In genomic region chr5:30111771-30112170, GRCm38 (mm10) we compare ENCODE assay signal across 11 mouse cellular contexts. TPM values are rescaled to one million over a fixed set of nuclear protein-coding genes. Genes with fewer than 3 reads are reported as not detected.
DNase-seq lines count a peak whose midpoint lies in the region; ATAC-seq and TF ChIP-seq lines count a peak whose summit lies in the region.
"Had no signal": no experiment of that assay in that cellular context is flagged by ENCODE, and none has a peak within 500 bp of the region (broad histone marks: within the 10 kb centered on the region; RNA-seq: fewer than 3 reads in every experiment).

No protein-coding gene starts in this region.

- intact Hi-C loops in left cerebral cortex, postnatal 4 days (cut with DNase I), result no loop called here

- H3K4me3 ChIP-seq in forebrain, embryonic 12.5 days (replicated peaks), result no peak overlapping the region
- no peak overlapping the region for H3K4me3 ChIP-seq in forebrain, embryonic 15.5 days
- no peak overlapping the region for H3K4me3 ChIP-seq in lung, postnatal 0 days (ENCODE audit: low read depth, low read length)
- H3K4me3 ChIP-seq in lung, adult 2 months (replicated peaks; ENCODE audit: extremely low read depth, low read depth, low read length), result no peak overlapping the region
- no peak overlapping the region for H3K4me3 ChIP-seq in forebrain, postnatal 0 days (ENCODE audit: low read depth, low read length)
- H3K4me3 ChIP-seq in midbrain, embryonic 12.5 days, result no peak overlapping the region

- ATAC-seq in forebrain, embryonic 12.5 days (ENCODE audit: low FRiP score), result no peak
- no peak for ATAC-seq in forebrain, embryonic 15.5 days (replicated peaks)
- ATAC-seq in lung, postnatal 0 days, result no peak
- no peak for ATAC-seq in forebrain, postnatal 0 days
- no peak for ATAC-seq in midbrain, embryonic 12.5 days (ENCODE audit: low FRiP score, low read depth)
- no peak for ATAC-seq in CD4-positive, CD25-positive, alpha-beta regulatory T cell, adult 4 months

- H3K36me3 ChIP-seq in forebrain, embryonic 12.5 days (replicated peaks), result peaks cover 38% of the 10 kb centered on the region
- peaks cover 4% of the 10 kb centered on the region; the same call in 1 of the 2 replicates for H3K36me3 ChIP-seq in forebrain, embryonic 15.5 days
- H3K36me3 ChIP-seq in lung, postnatal 0 days (ENCODE audit: insufficient read depth, low read length), result no peaks in the 10 kb centered on the region
- no peaks in the 10 kb centered on the region; the same call in 1 of the 2 replicates for H3K36me3 ChIP-seq in forebrain, postnatal 0 days (ENCODE audit: insufficient read depth)
- peaks cover 29% of the 10 kb centered on the region for H3K36me3 ChIP-seq in midbrain, embryonic 12.5 days

- WGBS in forebrain, embryonic 12.5 days, result 68% methylated on average over 3 of the region's 3 CpGs
- 65% methylated on average over 3 of the region's 3 CpGs for WGBS in forebrain, embryonic 15.5 days
- WGBS in lung, postnatal 0 days, result 61% methylated on average over 3 of the region's 3 CpGs
- WGBS in lung, adult 2 months, result 66% methylated on average over 3 of the region's 3 CpGs
- WGBS in forebrain, postnatal 0 days, result 70% methylated on average over 3 of the region's 3 CpGs
- 63% methylated on average over 3 of the region's 3 CpGs for WGBS in midbrain, embryonic 12.5 days

- H3K27me3 ChIP-seq in forebrain, embryonic 12.5 days, result peaks cover 41% of the 10 kb centered on the region
- H3K27me3 ChIP-seq in forebrain, embryonic 15.5 days, result no peaks in the 10 kb centered on the region
- peaks cover 27% of the 10 kb centered on the region for H3K27me3 ChIP-seq in lung, postnatal 0 days (replicated peaks; ENCODE audit: insufficient read depth, low read length)
- no peaks in the 10 kb centered on the region for H3K27me3 ChIP-seq in forebrain, postnatal 0 days (ENCODE audit: insufficient read depth, low read length)
- peaks cover 51% of the 10 kb centered on the region for H3K27me3 ChIP-seq in midbrain, embryonic 12.5 days

- H3K9me3 ChIP-seq in forebrain, embryonic 12.5 days, result no peaks in the 10 kb centered on the region
- H3K9me3 ChIP-seq in forebrain, embryonic 15.5 days, result no peaks in the 10 kb centered on the region
- H3K9me3 ChIP-seq in lung, postnatal 0 days (ENCODE audit: low read length), result no peaks in the 10 kb centered on the region
- H3K9me3 ChIP-seq in forebrain, postnatal 0 days (ENCODE audit: low read length), result no peaks in the 10 kb centered on the region
- no peaks in the 10 kb centered on the region for H3K9me3 ChIP-seq in midbrain, embryonic 12.5 days
- H3K9me3 ChIP-seq: limb, embryonic 13.5 days had no signal

- DNase-seq in lung, postnatal 0 days (ENCODE audit: low spot score), result no peak
- DNase-seq in lung, adult 2 months, result no peak
- no peak for DNase-seq in forebrain, postnatal 0 days
- DNase-seq in left cerebral cortex, postnatal 4 days, result no peak

- peak overlapping the region; percentile 46 for H3K4me2 ChIP-seq in forebrain, embryonic 12.5 days
- no peak overlapping the region for H3K4me2 ChIP-seq in forebrain, embryonic 15.5 days (replicated peaks)
- H3K4me2 ChIP-seq in lung, postnatal 0 days (replicated peaks; ENCODE audit: low read depth, low read length), result no peak overlapping the region
- no peak overlapping the region for H3K4me2 ChIP-seq in forebrain, postnatal 0 days (ENCODE audit: low read depth)
- peak overlapping the region; percentile 49 for H3K4me2 ChIP-seq in midbrain, embryonic 12.5 days (replicated peaks)

- TF ChIP-seq POLR2A in lung, adult 2 months (IDR thresholded peaks at IDR 0.05; ENCODE audit: borderline replicate concordance, extremely low read depth, low read depth, low read length), result no peak

- H3K4me1 ChIP-seq in forebrain, embryonic 12.5 days, result peaks cover 67% of the 10 kb centered on the region
- peaks cover 56% of the 10 kb centered on the region for H3K4me1 ChIP-seq in forebrain, embryonic 15.5 days
- H3K4me1 ChIP-seq in lung, postnatal 0 days (ENCODE audit: insufficient read depth, low read depth, low read length), result peaks cover 3% of the 10 kb centered on the region; the same call in 1 of the 2 replicates
- peaks cover 2% of the 10 kb centered on the region; the same call in 1 of the 2 replicates for H3K4me1 ChIP-seq in lung, adult 2 months (ENCODE audit: control insufficient read depth, insufficient read depth, low read length)
- H3K4me1 ChIP-seq in forebrain, postnatal 0 days (ENCODE audit: insufficient read depth), result no peaks in the 10 kb centered on the region
- H3K4me1 ChIP-seq in midbrain, embryonic 12.5 days, result peaks cover 66% of the 10 kb centered on the region

- H3K9ac ChIP-seq in forebrain, embryonic 12.5 days, result peak overlapping the region; percentile 40; the same call in 1 of the 2 replicates
- H3K9ac ChIP-seq in forebrain, embryonic 15.5 days (replicated peaks), result no peak overlapping the region
- H3K9ac ChIP-seq in lung, postnatal 0 days (replicated peaks; ENCODE audit: low read depth), result no peak overlapping the region
- no peak overlapping the region for H3K9ac ChIP-seq in forebrain, postnatal 0 days
- H3K9ac ChIP-seq in midbrain, embryonic 12.5 days (replicated peaks), result 0 out of 2 replicates have a peak overlapping the region, but pooled peaks have one; percentile 41

- TF ChIP-seq CTCF in lung, postnatal 0 days (IDR thresholded peaks at IDR 0.05), result peak; percentile 7; the same call in 1 of the 2 replicates
- no peak for TF ChIP-seq CTCF in lung, adult 2 months (IDR thresholded peaks at IDR 0.05; ENCODE audit: insufficient read depth, low read length)
- TF ChIP-seq CTCF in forebrain, postnatal 0 days (IDR thresholded peaks at IDR 0.05; ENCODE audit: low read depth), result peak; percentile 9; the same call in 1 of the 2 replicates

- no peak for TF ChIP-seq EP300 in lung, postnatal 0 days (IDR thresholded peaks at IDR 0.05)

- no peak overlapping the region for H3K27ac ChIP-seq in forebrain, embryonic 12.5 days
- H3K27ac ChIP-seq in forebrain, embryonic 15.5 days (replicated peaks), result no peak overlapping the region
- no peak overlapping the region for H3K27ac ChIP-seq in lung, postnatal 0 days (ENCODE audit: low read length)
- no peak overlapping the region for H3K27ac ChIP-seq in forebrain, postnatal 0 days (ENCODE audit: low read depth, low read length)
- peak overlapping the region; percentile 85; the same call in 1 of the 2 replicates for H3K27ac ChIP-seq in midbrain, embryonic 12.5 days (replicated peaks)
- H3K27ac ChIP-seq: limb, embryonic 13.5 days had no signal

RNA-seq across cellular contexts. Expression of gene 3110082J24Rik, which starts 5.9 kb away (rescaled TPM):
- polyA plus RNA-seq in forebrain, embryonic 12.5 days (2016; fragmentation: Nextera tagmentation; extraction: Ambion mirVana), result 8.0 and 8.3 TPM in 2 replicates
- 2.9 and 3.1 TPM in 2 replicates for polyA plus RNA-seq in forebrain, embryonic 15.5 days (2015; fragmentation: Nextera tagmentation; extraction: Ambion mirVana)
- polyA plus RNA-seq in lung, postnatal 0 days (2015; fragmentation: Nextera tagmentation; extraction: Ambion mirVana), result not detected in 2 replicates
- not detected in 2 replicates for polyA plus RNA-seq in lung, adult 2 months (2012; rRNA removed)
- 1.0 and 2.0 TPM in 2 replicates for total RNA-seq in forebrain, postnatal 0 days (2014; rRNA removed)
- polyA plus RNA-seq in forebrain, postnatal 0 days (2015; fragmentation: Nextera tagmentation; extraction: Ambion mirVana), result 2.0 and 2.5 TPM in 2 replicates
- polyA plus RNA-seq in midbrain, embryonic 12.5 days (2016; fragmentation: Nextera tagmentation; extraction: Ambion mirVana), result 7.2 and 7.6 TPM in 2 replicates
- not detected for polyA plus RNA-seq in CD4-positive, CD25-positive, alpha-beta regulatory T cell, adult 4 months (2017; shearing (Covaris generic))
- total RNA-seq in left cerebral cortex, postnatal 4 days (2021), result 1 to 10 TPM; 1.6 to 2.6 TPM
- total RNA-seq: heart, postnatal 10 days had no signal
- polyA plus RNA-seq: limb, embryonic 13.5 days; testis, adult 2 months had no signal

RNA-seq across cellular contexts. Expression of gene Garem2, which starts 6.8 kb away (rescaled TPM):
- 22.5 and 24.7 TPM in 2 replicates for polyA plus RNA-seq in forebrain, embryonic 12.5 days (2016; fragmentation: Nextera tagmentation; extraction: Ambion mirVana)
- 12.7 and 12.8 TPM in 2 replicates for polyA plus RNA-seq in forebrain, embryonic 15.5 days (2015; fragmentation: Nextera tagmentation; extraction: Ambion mirVana)
- polyA plus RNA-seq in lung, postnatal 0 days (2015; fragmentation: Nextera tagmentation; extraction: Ambion mirVana), result 0.04 and 0.05 TPM in 2 replicates
- 0.09 and 0.15 TPM in 2 replicates for polyA plus RNA-seq in lung, adult 2 months (2012; rRNA removed)
- 10.4 and 10.5 TPM in 2 replicates for total RNA-seq in forebrain, postnatal 0 days (2014; rRNA removed)
- polyA plus RNA-seq in forebrain, postnatal 0 days (2015; fragmentation: Nextera tagmentation; extraction: Ambion mirVana), result 5.5 and 7.2 TPM in 2 replicates
- 24.9 and 26.9 TPM in 2 replicates for polyA plus RNA-seq in midbrain, embryonic 12.5 days (2016; fragmentation: Nextera tagmentation; extraction: Ambion mirVana)
- polyA plus RNA-seq in CD4-positive, CD25-positive, alpha-beta regulatory T cell, adult 4 months (2017; shearing (Covaris generic)), result not detected
- total RNA-seq in left cerebral cortex, postnatal 4 days (2021), result 10 to 100 TPM; 10.3 to 10.8 TPM

RNA-seq across cellular contexts. Expression of gene Tyms, which starts 38.4 kb away (rescaled TPM):
- polyA plus RNA-seq in forebrain, embryonic 12.5 days (2016; fragmentation: Nextera tagmentation; extraction: Ambion mirVana), result 237 and 241 TPM in 2 replicates
- 99.2 and 114 TPM in 2 replicates for polyA plus RNA-seq in forebrain, embryonic 15.5 days (2015; fragmentation: Nextera tagmentation; extraction: Ambion mirVana)
- polyA plus RNA-seq in lung, postnatal 0 days (2015; fragmentation: Nextera tagmentation; extraction: Ambion mirVana), result 37.3 and 38.9 TPM in 2 replicates
- polyA plus RNA-seq in lung, adult 2 months (2012; rRNA removed), result 9.7 and 12.2 TPM in 2 replicates
- total RNA-seq in forebrain, postnatal 0 days (2014; rRNA removed), result 12.3 and 14.3 TPM in 2 replicates
- 26.8 and 34.1 TPM in 2 replicates for polyA plus RNA-seq in forebrain, postnatal 0 days (2015; fragmentation: Nextera tagmentation; extraction: Ambion mirVana)
- polyA plus RNA-seq in midbrain, embryonic 12.5 days (2016; fragmentation: Nextera tagmentation; extraction: Ambion mirVana), result 182 and 188 TPM in 2 replicates
- polyA plus RNA-seq in CD4-positive, CD25-positive, alpha-beta regulatory T cell, adult 4 months (2017; shearing (Covaris generic)), result 10 to 100 TPM; 58.0 to 73.1 TPM
- 10 to 100 TPM; 14.9 to 15.9 TPM for total RNA-seq in left cerebral cortex, postnatal 4 days (2021)

RNA-seq across cellular contexts. Expression of gene Hadha, which starts 43.2 kb away (rescaled TPM):
- polyA plus RNA-seq in forebrain, embryonic 12.5 days (2016; fragmentation: Nextera tagmentation; extraction: Ambion mirVana), result 86.8 and 94.8 TPM in 2 replicates
- 73.9 and 79.7 TPM in 2 replicates for polyA plus RNA-seq in forebrain, embryonic 15.5 days (2015; fragmentation: Nextera tagmentation; extraction: Ambion mirVana)
- 107 and 110 TPM in 2 replicates for polyA plus RNA-seq in lung, postnatal 0 days (2015; fragmentation: Nextera tagmentation; extraction: Ambion mirVana)
- polyA plus RNA-seq in lung, adult 2 months (2012; rRNA removed), result 36.2 and 64.3 TPM in 2 replicates
- total RNA-seq in forebrain, postnatal 0 days (2014; rRNA removed), result 50.3 and 57.9 TPM in 2 replicates
- 45.9 and 56.1 TPM in 2 replicates for polyA plus RNA-seq in forebrain, postnatal 0 days (2015; fragmentation: Nextera tagmentation; extraction: Ambion mirVana)
- polyA plus RNA-seq in midbrain, embryonic 12.5 days (2016; fragmentation: Nextera tagmentation; extraction: Ambion mirVana), result 96.0 and 101 TPM in 2 replicates
- polyA plus RNA-seq in CD4-positive, CD25-positive, alpha-beta regulatory T cell, adult 4 months (2017; shearing (Covaris generic)), result 100 to 1,000 TPM in 1 of 2 experiments, 10 to 100 TPM in 1; 85.0 to 124 TPM
- 10 to 100 TPM; 58.6 to 61.6 TPM for total RNA-seq in left cerebral cortex, postnatal 4 days (2021)

RNA-seq across cellular contexts. Expression of gene Hadhb, which starts 43.3 kb away (rescaled TPM):
- 84.0 and 88.9 TPM in 2 replicates for polyA plus RNA-seq in forebrain, embryonic 12.5 days (2016; fragmentation: Nextera tagmentation; extraction: Ambion mirVana)
- polyA plus RNA-seq in forebrain, embryonic 15.5 days (2015; fragmentation: Nextera tagmentation; extraction: Ambion mirVana), result 65.2 and 73.6 TPM in 2 replicates
- polyA plus RNA-seq in lung, postnatal 0 days (2015; fragmentation: Nextera tagmentation; extraction: Ambion mirVana), result 104 and 107 TPM in 2 replicates
- 49.3 and 112 TPM in 2 replicates for polyA plus RNA-seq in lung, adult 2 months (2012; rRNA removed)
- 54.4 and 59.3 TPM in 2 replicates for total RNA-seq in forebrain, postnatal 0 days (2014; rRNA removed)
- 43.2 and 46.2 TPM in 2 replicates for polyA plus RNA-seq in forebrain, postnatal 0 days (2015; fragmentation: Nextera tagmentation; extraction: Ambion mirVana)
- polyA plus RNA-seq in midbrain, embryonic 12.5 days (2016; fragmentation: Nextera tagmentation; extraction: Ambion mirVana), result 78.9 and 81.3 TPM in 2 replicates
- polyA plus RNA-seq in CD4-positive, CD25-positive, alpha-beta regulatory T cell, adult 4 months (2017; shearing (Covaris generic)), result 100 to 1,000 TPM; 173 to 208 TPM
- 10 to 100 TPM; 42.2 to 44.9 TPM for total RNA-seq in left cerebral cortex, postnatal 4 days (2021)

Comparison
In these comparisons a context has a peak if more than half of its experiments do, and no peak if none do; other contexts are left out.
1. H3K4me2 ChIP-seq: peak in forebrain, embryonic 12.5 days (single experiment) and midbrain, embryonic 12.5 days (single experiment); none in forebrain, embryonic 15.5 days (single experiment), lung, postnatal 0 days (single experiment) and forebrain, postnatal 0 days (single experiment).
2. H3K9ac ChIP-seq: peak in forebrain, embryonic 12.5 days (single experiment) and midbrain, embryonic 12.5 days (single experiment); none in forebrain, embryonic 15.5 days (single experiment), lung, postnatal 0 days (single experiment) and forebrain, postnatal 0 days (single experiment).